Mouse (Mus musculus) liver, adult (tissue): Measurements from ENCODE around the gene Sh3tc1.
A peak's percentile ranks its signal among the peaks of the same experiment; 100 is the strongest.

Source experiments
- GATA4 ChIP-seq: IDR thresholded peaks from 2 replicates; pipeline ENCODE4 v1.6.1; 2014; ENCODE audit warnings: mild to moderate bottlenecking, low read length; ENCODE audit not compliant: insufficient replicate concordance

Gene Sh3tc1

GRCm38 (mm10) chr5:35739005-35739404 lies 782 bp downstream of the Sh3tc1 start:
- no peak for TF ChIP-seq GATA4

GRCm38 (mm10) chr5:35737231-35737901 lies 2.4 kb downstream of the Sh3tc1 start:
- TF ChIP-seq GATA4, result no peak

- TF ChIP-seq GATA4, result no peak
Observed at GRCm38 (mm10) chr5:35733523-35733922, 6.3 kb downstream of the Sh3tc1 start.

GRCm38 (mm10) chr5:35731006-35731405 lies 8.8 kb downstream of the Sh3tc1 start:
- peak; percentile 72; the same call in 1 of the 2 replicates for TF ChIP-seq GATA4

- TF ChIP-seq GATA4, result no peak
Observed at GRCm38 (mm10) chr5:35730552-35730951, 9.2 kb downstream of the Sh3tc1 start.

GRCm38 (mm10) chr5:35729844-35730243 lies 9.9 kb downstream of the Sh3tc1 start:
- no peak for TF ChIP-seq GATA4

GRCm38 (mm10) chr5:35728957-35729460 lies 10.8 kb downstream of the Sh3tc1 start:
- TF ChIP-seq GATA4, result peak; percentile 7; the same call in 1 of the 2 replicates

- no peak for TF ChIP-seq GATA4
Observed at GRCm38 (mm10) chr5:35728344-35728956, 11.3 kb downstream of the Sh3tc1 start.

- TF ChIP-seq GATA4, result no peak
Observed at GRCm38 (mm10) chr5:35727447-35727846, 12.3 kb downstream of the Sh3tc1 start.

GRCm38 (mm10) chr5:35725840-35726239 lies 13.9 kb downstream of the Sh3tc1 start:
- TF ChIP-seq GATA4, result no peak

GRCm38 (mm10) chr5:35723900-35724299 lies 15.9 kb downstream of the Sh3tc1 start:
- no peak for TF ChIP-seq GATA4

- peak; percentile 68; the same call in 1 of the 2 replicates for TF ChIP-seq GATA4
Observed at GRCm38 (mm10) chr5:35722654-35723053, 17.1 kb downstream of the Sh3tc1 start.

GRCm38 (mm10) chr5:35721933-35722332 lies 17.9 kb downstream of the Sh3tc1 start:
- no peak for TF ChIP-seq GATA4

GRCm38 (mm10) chr5:35719880-35720279 lies 19.9 kb downstream of the Sh3tc1 start:
- no peak for TF ChIP-seq GATA4

GRCm38 (mm10) chr5:35719343-35719742 lies 20.4 kb downstream of the Sh3tc1 start:
- TF ChIP-seq GATA4, result no peak

- no peak for TF ChIP-seq GATA4
Observed at GRCm38 (mm10) chr5:35718817-35719216, 21.0 kb downstream of the Sh3tc1 start.

- TF ChIP-seq GATA4, result no peak
Observed at GRCm38 (mm10) chr5:35717946-35718345, 21.8 kb downstream of the Sh3tc1 start.

GRCm38 (mm10) chr5:35717455-35717854 lies 22.3 kb downstream of the Sh3tc1 start:
- TF ChIP-seq GATA4, result no peak
